12 mouse cellular contexts compared by ENCODE assay signal in the genomic region with DNA sequence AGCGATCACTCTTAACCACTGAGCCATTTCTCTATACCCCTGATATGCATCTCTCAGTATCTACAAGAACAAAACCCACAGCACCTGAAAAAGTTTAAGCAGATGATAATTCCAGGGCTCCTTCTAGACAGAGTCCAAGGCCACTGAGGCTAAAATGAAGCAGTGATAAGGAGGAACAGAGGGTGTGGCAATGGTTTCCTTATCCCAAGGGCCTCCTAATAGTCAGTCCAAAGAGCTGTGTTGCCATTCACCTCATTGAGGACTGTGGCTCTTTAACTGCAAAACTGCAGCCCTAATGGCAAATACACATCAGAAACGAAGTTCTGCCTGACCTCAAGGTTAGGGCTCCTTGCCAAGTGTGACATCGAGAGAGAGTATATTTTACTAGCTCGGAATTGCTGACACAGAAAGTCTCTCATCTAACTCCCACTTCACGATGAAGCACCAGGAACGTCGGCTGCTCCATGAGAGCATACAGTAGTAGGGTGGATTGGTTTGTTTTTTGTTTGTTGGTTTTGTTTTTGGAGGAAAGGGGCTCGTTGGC. TPM values are rescaled to one million over a fixed set of nuclear protein-coding genes. Genes with fewer than 3 reads are reported as not detected.
A peak's percentile ranks its signal among the peaks of the same experiment; 100 is the strongest.
DNase-seq lines count a peak whose midpoint lies in the region; ATAC-seq lines count a peak whose summit lies in the region.
"Had no signal": no experiment of that assay in that cellular context is flagged by ENCODE, and none has a peak within 500 bp of the region (broad histone marks: within the 10 kb centered on the region; RNA-seq: fewer than 3 reads in every experiment).

No protein-coding gene starts in this region.

- H3K27me3 ChIP-seq in erythroblast, embryonic 14.5 days (ENCODE audit: control insufficient read depth) = no peaks in the 10 kb centered on the region
- H3K27me3 ChIP-seq in neural tube, embryonic 15.5 days (replicated peaks) = no peaks in the 10 kb centered on the region
- H3K27me3 ChIP-seq: limb, embryonic 13.5 days; neural tube, embryonic 12.5 days had no signal

- H3K27ac ChIP-seq in neural tube, embryonic 15.5 days (replicated peaks) = no peak overlapping the region
- H3K27ac ChIP-seq: limb, embryonic 13.5 days; neural tube, embryonic 12.5 days had no signal

- H3K9ac ChIP-seq in neural tube, embryonic 15.5 days (replicated peaks) = no peak overlapping the region
- H3K9ac ChIP-seq: limb, embryonic 13.5 days; neural tube, embryonic 12.5 days had no signal

- peaks cover 44% of the 10 kb centered on the region for H3K4me1 ChIP-seq in erythroblast, embryonic 14.5 days (ENCODE audit: control insufficient read depth)
- peaks cover 12% of the 10 kb centered on the region for H3K4me1 ChIP-seq in neural tube, embryonic 15.5 days

- ATAC-seq in erythroblast, adult 5-6 weeks (replicated peaks; ENCODE audit: low FRiP score, poor library complexity, severe bottlenecking) = no peak
- ATAC-seq in neural tube, embryonic 15.5 days (ENCODE audit: low FRiP score) = no peak

- H3K36me3 ChIP-seq in erythroblast, embryonic 14.5 days (ENCODE audit: control insufficient read depth) = peaks cover 15% of the 10 kb centered on the region
- H3K36me3 ChIP-seq in neural tube, embryonic 15.5 days = peaks cover 4% of the 10 kb centered on the region; the same call in 1 of the 2 replicates
- H3K36me3 ChIP-seq: neural tube, embryonic 12.5 days had no signal

- WGBS in large intestine, adult 2 months = 23% methylated on average over 8 of the region's 8 CpGs
- whole genome bisulfite sequencing in neural tube, embryonic 15.5 days = 83% methylated on average over 8 of the region's 8 CpGs

- H3K4me3 ChIP-seq in erythroblast, embryonic 14.5 days (replicated peaks) = peak overlapping the region; percentile 82
- H3K4me3 ChIP-seq in neural tube, embryonic 15.5 days (replicated peaks) = no peak overlapping the region
- H3K4me3 ChIP-seq: neural tube, embryonic 12.5 days had no signal

- DNase-seq in testis, postnatal 10 days (ENCODE audit: low spot score) = peak; percentile 64
- no peak for DNase-seq in testis, postnatal 14 days (ENCODE audit: low spot score)
- peak; percentile 64 for DNase-seq in large intestine, adult 2 months (ENCODE audit: low read depth, low spot score)
- DNase-seq in left cerebral cortex, adult 11 months (ENCODE audit: low spot score) = no peak
- DNase-seq in frontal cortex, postnatal 14 days (ENCODE audit: low spot score in 2 of 2) = no peak
- DNase-seq: thymus, adult 18-20 months had no signal

- H3K9me3 ChIP-seq in erythroblast, embryonic 14.5 days (ENCODE audit: control insufficient read depth, low read length) = no peaks in the 10 kb centered on the region
- H3K9me3 ChIP-seq in neural tube, embryonic 15.5 days (replicated peaks) = no peaks in the 10 kb centered on the region
- H3K9me3 ChIP-seq: limb, embryonic 13.5 days; neural tube, embryonic 12.5 days had no signal

- H3K4me2 ChIP-seq in neural tube, embryonic 15.5 days = no peak overlapping the region

RNA-seq across cellular contexts. Expression of gene Cpt2, which starts 2.2 kb away (rescaled TPM):
- 4.9 and 6.6 TPM in 2 replicates for polyA plus RNA-seq in erythroblast, embryonic 14.5 days (2012)
- 4.4 and 14.2 TPM in 2 replicates for total RNA-seq in erythroblast, adult 5-6 weeks (2015; ENCODE audit: low replicate concordance)
- 4.5 and 6.1 TPM in 2 replicates for total RNA-seq in erythroblast, adult 5-6 weeks (2017; ENCODE audit: low replicate concordance)
- polyA plus RNA-seq in large intestine, adult 2 months (2012; rRNA removed) = 117 and 133 TPM in 2 replicates
- 16.8 and 20.4 TPM in 2 replicates for polyA plus RNA-seq in neural tube, embryonic 15.5 days (2015; fragmentation: Nextera tagmentation; extraction: Ambion mirVana)

RNA-seq across cellular contexts. Expression of gene 0610037L13Rik, which starts 31.6 kb away (rescaled TPM):
- polyA plus RNA-seq in erythroblast, embryonic 14.5 days (2012) = 0.16 and 0.20 TPM in 2 replicates
- 15.4 and 27.4 TPM in 2 replicates for total RNA-seq in erythroblast, adult 5-6 weeks (2015; ENCODE audit: low replicate concordance)
- 5.3 and 21.7 TPM in 2 replicates for total RNA-seq in erythroblast, adult 5-6 weeks (2017; ENCODE audit: low replicate concordance)
- 24.4 and 27.5 TPM in 2 replicates for polyA plus RNA-seq in large intestine, adult 2 months (2012; rRNA removed)
- 93.6 and 105 TPM in 2 replicates for polyA plus RNA-seq in neural tube, embryonic 15.5 days (2015; fragmentation: Nextera tagmentation; extraction: Ambion mirVana)

RNA-seq across cellular contexts. Expression of gene Magoh, which starts 41.7 kb away (rescaled TPM):
- 0.84 and 0.89 TPM in 2 replicates for polyA plus RNA-seq in erythroblast, embryonic 14.5 days (2012)
- 51.0 and 66.9 TPM in 2 replicates for total RNA-seq in erythroblast, adult 5-6 weeks (2015; ENCODE audit: low replicate concordance)
- 63.7 and 79.4 TPM in 2 replicates for total RNA-seq in erythroblast, adult 5-6 weeks (2017; ENCODE audit: low replicate concordance)
- polyA plus RNA-seq in large intestine, adult 2 months (2012; rRNA removed) = 51.0 and 51.8 TPM in 2 replicates
- polyA plus RNA-seq in neural tube, embryonic 15.5 days (2015; fragmentation: Nextera tagmentation; extraction: Ambion mirVana) = 105 and 120 TPM in 2 replicates

RNA-seq across cellular contexts. Expression of gene Slc1a7, which starts 46.9 kb away (rescaled TPM):
- polyA plus RNA-seq in erythroblast, embryonic 14.5 days (2012) = not detected in 2 replicates
- total RNA-seq in erythroblast, adult 5-6 weeks (2015; ENCODE audit: low replicate concordance) = not detected in 2 replicates
- not detected in 2 replicates for total RNA-seq in erythroblast, adult 5-6 weeks (2017; ENCODE audit: low replicate concordance)
- polyA plus RNA-seq in large intestine, adult 2 months (2012; rRNA removed) = 0.07 and 0.25 TPM in 2 replicates
- not detected in 2 replicates for polyA plus RNA-seq in neural tube, embryonic 15.5 days (2015; fragmentation: Nextera tagmentation; extraction: Ambion mirVana)
- total RNA-seq: hematopoietic stem cell, adult 5-6 weeks had no signal
- polyA plus RNA-seq: limb, embryonic 13.5 days; neural tube, embryonic 12.5 days had no signal

Comparison
In these comparisons a context has a peak if more than half of its experiments do, and no peak if none do; other contexts are left out.
1. DNase-seq: peak in testis, postnatal 10 days (single experiment) and large intestine, adult 2 months (single experiment); none in testis, postnatal 14 days (single experiment), left cerebral cortex, adult 11 months (single experiment) and frontal cortex, postnatal 14 days (0 of 2).
2. RNA of gene 0610037L13Rik, which starts 31.6 kb away (polyA plus RNA-seq): 93.6 to 105 TPM in neural tube, embryonic 15.5 days and 24.4 to 27.5 TPM in large intestine, adult 2 months; 0.16 to 0.20 TPM in erythroblast, embryonic 14.5 days; every median in the first group is over 10 times any median in the second.
3. RNA of gene Magoh, which starts 41.7 kb away (polyA plus RNA-seq): 105 to 120 TPM in neural tube, embryonic 15.5 days and 51.0 to 51.8 TPM in large intestine, adult 2 months; 0.84 to 0.89 TPM in erythroblast, embryonic 14.5 days; every median in the first group is over 10 times any median in the second.